Mouse (Mus musculus) lung, postnatal 14 days (tissue): ENCODE data around the gene Gm2696.
A peak's percentile ranks its signal among the peaks of the same experiment; 100 is the strongest.
"Not testable (repeated sequence)": the region's sequence is repeated elsewhere in the genome, so short reads cannot be mapped to it uniquely, and the experiment has no call there.

ENCODE experiments used
- DNase-seq: peaks from one replicate; pipeline ENCODE4 v3.0.0; 2021

Gene Gm2696

DNA sequence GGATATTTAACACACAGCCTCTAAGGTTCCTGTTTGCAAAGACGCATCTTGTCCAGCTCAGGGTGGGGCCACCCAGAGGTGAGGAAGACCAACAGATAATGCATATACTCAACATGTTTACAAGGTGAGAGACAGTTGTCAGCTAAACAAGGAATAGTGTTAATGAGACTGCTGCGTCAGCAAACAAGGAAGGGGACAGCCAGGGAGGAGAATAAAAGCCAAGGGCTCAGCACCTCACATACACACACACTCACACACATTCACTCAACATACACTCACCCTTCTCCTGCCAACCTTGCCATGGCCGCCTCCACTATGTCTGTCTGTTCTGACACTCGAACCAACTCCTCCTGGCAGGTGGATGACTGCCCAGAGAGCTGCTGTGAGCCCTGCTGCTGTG, at the start of gene Gm2696:
Gm2696 (plus strand) TSS at position 301 of the 400 bp plus-strand sequence.
- no peak for DNase-seq

DNA sequence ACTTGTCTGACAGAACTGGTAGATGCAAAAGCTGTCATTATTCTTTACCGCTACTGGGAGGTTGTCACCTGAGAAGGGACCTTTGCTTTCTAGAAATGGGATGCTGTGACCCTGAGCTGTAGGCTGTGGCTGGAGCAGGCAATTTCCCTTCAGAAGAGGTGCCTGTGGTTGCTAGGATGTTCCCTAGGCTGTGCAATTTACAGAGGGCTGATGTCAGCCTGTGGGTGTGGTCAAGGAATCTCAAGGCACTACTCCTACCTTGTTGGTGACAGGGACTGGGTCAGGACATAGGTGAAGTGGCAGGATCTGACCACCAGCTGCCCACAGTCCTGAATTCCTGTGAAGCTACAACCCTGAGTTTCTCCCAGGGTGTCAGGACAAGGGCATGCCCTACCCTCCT, 44.8 kb upstream of the Gm2696 start:
- DNase-seq: no peak

GRCm38 (mm10) chr10:77771225-77771624, 43.3 kb upstream of the Gm2696 start, which contains the start of gene Gm3238:
Gene Gm3238, minus strand, starts transcription at chr10:77771325.
- DNase-seq: not testable (repeated sequence)

DNA sequence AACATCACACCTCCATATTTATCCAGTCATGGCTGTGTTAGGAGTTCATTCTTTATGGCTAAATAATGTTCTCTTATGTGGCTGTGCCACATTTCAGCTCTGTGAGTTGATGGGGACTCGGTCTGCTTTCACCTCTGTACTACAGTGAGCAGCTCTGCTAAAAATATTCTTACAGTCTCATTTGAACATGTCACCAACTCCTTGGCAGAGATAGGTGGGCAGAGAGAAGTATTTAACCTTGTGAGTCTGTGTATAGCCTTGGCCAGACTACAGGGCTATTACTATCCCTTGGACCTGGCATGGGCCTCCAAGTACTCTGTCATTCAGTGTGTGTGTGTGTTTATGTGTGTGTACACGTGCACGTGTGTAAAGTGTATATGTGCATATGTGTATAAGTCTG, 42.3 kb upstream of the Gm2696 start:
- not testable (repeated sequence) for DNase-seq

- DNase-seq: not testable (repeated sequence)
Observed at GRCm38 (mm10) chr10:77776844-77777243, 37.6 kb upstream of the Gm2696 start, which contains the start of gene Gm7138. Gene Gm7138, minus strand, starts transcription at chr10:77776944.

DNA sequence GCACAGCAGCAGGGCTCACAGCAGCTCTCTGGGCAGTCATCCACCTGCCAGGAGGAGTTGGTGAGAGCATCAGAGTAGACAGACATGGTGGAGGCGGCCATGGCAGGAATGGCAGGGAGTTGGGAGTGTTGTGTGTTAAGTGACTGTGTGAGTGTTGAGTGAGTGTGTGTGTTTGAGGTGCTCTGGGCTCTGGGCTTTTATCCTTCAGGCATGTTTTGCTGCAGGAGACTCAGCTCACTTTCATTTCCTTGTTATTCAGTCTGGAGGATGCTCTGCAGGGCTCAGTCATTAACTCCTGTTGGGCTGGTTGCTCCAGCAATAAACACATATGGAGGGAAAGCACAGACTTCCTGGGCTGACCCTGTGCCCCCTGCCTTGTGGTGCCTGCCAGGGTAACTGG, 32.0 kb upstream of the Gm2696 start, which contains the start of gene Gm3250:
Gm3250 (minus strand) TSS at position 101 of the 400 bp plus-strand sequence.
- not testable (repeated sequence) for DNase-seq

DNA sequence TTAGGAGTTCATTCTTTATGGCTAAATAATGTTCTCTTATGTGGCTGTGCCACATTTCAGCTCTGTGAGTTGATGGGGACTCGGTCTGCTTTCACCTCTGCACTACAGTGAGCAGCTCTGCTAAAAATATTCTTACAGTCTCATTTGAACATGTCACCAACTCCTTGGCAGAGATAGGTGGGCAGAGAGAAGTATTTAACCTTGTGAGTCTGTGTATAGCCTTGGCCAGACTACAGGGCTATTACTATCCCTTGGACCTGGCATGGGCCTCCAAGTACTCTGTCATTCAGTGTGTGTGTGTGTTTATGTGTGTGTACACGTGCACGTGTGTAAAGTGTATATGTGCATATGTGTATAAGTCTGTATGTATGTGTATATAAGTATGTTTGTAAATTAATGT, 31.1 kb upstream of the Gm2696 start:
- not testable (repeated sequence) for DNase-seq

DNA sequence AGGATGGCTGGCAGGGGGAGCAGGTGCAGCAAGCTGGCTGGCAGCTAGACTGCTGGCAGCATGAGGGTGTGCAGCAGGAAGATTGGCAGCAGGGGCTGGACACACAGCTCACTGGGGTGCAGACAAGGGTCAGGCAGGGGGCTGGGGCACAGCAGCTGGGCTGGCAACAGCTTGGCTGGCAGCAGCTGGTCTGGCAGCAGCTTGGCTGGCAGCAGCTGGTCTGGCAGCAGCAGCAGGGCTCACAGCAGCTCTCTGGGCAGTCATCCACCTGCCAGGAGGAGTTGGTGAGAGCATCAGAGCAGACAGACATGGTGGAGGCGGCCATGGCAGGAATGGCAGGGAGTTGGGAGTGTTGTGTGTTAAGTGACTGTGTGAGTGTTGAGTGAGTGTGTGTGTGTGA, 26.6 kb upstream of the Gm2696 start, which contains the start of gene Gm7137:
Gm7137 (minus strand) TSS at position 325 of the 400 bp plus-strand sequence.
- DNase-seq: not testable (repeated sequence)

- no peak for DNase-seq
Observed at GRCm38 (mm10) chr10:77788621-77789020, 25.9 kb upstream of the Gm2696 start.

DNA sequence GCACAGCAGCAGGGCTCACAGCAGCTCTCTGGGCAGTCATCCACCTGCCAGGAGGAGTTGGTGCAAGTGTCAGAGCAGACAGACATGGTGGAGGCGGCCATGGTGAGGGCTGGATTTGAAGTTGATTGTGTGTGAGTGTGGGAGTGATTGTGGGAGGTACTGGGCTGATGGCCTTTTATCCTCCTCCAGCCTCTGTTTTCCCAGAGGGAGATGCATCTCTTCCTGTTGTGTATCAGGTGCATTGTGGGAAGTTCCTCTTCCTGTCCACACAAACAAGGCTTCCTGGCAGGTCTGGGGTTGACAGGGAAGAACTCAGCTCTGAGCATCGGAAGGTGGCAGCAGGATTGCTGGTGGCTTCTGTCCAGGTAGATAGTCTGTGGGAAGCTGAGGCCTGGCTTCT, 19.5 kb upstream of the Gm2696 start, which contains the start of gene Gm9639:
Gm9639 (minus strand) TSS at position 101 of the 400 bp plus-strand sequence.
- DNase-seq: no peak

GRCm38 (mm10) chr10:77797677-77798076, 16.8 kb upstream of the Gm2696 start:
- DNase-seq: no peak

DNA sequence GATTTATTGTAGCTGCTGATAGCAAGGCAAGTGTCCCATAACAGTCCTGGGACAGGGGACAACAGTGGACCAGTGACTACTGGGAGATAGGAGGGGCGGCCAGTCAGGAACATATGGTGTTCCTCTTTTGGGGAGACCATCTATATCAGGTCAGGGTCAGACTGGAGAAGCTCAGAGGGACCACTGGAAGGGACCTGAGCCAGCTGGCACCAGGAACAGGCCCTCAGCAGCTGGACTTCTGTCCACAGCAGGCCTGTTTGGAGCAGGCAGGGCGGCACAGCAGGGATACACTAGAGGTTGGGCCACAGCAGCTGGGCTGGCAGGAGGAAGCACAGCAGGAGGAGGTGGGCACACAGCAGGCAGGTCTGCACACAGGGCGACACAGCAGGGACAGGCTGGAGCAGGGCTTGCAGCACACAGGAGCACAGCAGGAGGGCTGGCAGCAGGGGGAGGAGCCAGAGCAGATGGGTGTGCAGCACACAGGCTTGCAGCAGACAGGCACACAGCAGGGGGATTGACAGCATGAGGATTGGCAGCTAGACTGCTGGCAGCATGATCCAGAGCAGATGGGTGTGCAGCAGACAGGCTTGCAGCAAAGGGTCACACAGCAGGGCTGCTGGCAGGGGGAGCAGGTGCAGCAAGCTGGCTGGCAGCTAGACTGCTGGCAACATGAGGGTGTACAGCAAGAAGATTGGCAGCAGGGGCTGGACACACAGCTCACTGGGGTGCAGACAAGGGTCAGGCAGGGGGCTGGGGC, 16.1 kb upstream of the Gm2696 start:
- DNase-seq: not testable (repeated sequence)

GRCm38 (mm10) chr10:77798921-77799508, 15.5 kb upstream of the Gm2696 start, which contains the start of gene Gm19668:
Gene Gm19668, minus strand, starts transcription at chr10:77799133.
- no peak for DNase-seq

DNA sequence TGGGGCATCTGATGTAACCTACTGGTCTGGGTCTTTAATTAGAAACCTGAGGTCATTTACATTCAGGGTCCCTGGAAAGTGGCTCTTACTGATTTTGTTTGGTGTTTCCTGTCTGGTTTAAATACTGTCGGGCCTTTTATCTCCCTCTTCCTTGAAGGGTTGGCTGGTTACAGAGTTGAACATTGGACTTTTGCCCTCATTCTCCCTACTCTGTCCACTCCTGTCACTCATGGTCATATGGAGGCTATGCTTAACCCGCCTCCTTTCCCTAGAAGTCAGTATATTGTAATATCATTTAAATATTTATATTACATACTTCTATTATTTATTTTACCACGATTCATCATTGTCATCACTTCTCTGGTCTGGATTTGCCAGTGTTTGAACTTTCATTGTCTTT, 10.4 kb upstream of the Gm2696 start:
- no peak for DNase-seq

DNA sequence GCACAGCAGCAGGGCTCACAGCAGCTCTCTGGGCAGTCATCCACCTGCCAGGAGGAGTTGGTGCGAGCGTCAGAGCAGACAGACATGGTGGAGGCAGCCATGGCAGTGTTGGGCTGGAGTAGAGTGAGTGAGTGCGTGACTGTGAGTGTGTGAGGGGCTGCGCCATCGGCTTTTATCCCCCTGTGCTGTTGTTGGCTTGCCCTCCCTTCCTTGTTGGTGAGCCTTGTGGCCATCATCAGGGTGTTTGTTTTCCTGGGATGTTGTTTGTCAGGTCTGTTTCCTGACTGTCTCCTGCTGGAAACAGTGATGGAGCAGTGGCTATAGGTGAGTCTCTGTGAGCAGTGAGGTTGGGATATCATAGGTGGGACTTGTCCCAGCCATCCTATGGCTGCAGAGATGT, 2.7 kb upstream of the Gm2696 start, which contains the start of gene Gm9507:
Gm9507 (minus strand) TSS at position 101 of the 400 bp plus-strand sequence.
- no peak for DNase-seq

- peak; percentile 30 for DNase-seq
Observed at GRCm38 (mm10) chr10:77815514-77815913, 1.0 kb downstream of the Gm2696 start.

- DNase-seq: no peak
Observed at GRCm38 (mm10) chr10:77818523-77818922, 4.0 kb downstream of the Gm2696 start.

GRCm38 (mm10) chr10:77819203-77819602, 4.7 kb downstream of the Gm2696 start:
- no peak for DNase-seq

- no peak for DNase-seq
Observed at GRCm38 (mm10) chr10:77826951-77827350, 12.5 kb downstream of the Gm2696 start, which contains the start of gene Krtap10-4. Gene Krtap10-4, minus strand, starts transcription at chr10:77827095.

DNA sequence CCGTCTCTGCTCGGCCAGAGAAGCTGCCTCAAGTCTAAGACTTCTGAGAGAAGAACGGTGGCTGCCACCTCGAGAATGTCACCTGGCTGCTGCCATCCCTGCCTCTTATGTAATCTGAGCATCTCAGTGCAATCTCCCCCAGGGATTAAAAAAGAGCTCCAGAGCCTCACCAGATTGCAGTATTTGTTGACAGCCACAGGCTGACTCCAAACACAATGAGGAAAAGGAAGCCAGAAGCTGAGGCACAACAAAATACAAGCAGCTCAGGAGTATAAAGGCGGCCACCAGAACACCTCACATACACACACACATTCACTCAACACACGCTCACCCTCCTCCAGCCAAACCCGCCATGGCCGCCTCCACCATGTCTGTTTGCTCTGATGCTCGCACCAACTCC, 21.2 kb downstream of the Gm2696 start, which contains the start of gene Krtap10-10:
Krtap10-10 (plus strand) TSS at position 301 of the 400 bp plus-strand sequence.
- no peak for DNase-seq

DNA sequence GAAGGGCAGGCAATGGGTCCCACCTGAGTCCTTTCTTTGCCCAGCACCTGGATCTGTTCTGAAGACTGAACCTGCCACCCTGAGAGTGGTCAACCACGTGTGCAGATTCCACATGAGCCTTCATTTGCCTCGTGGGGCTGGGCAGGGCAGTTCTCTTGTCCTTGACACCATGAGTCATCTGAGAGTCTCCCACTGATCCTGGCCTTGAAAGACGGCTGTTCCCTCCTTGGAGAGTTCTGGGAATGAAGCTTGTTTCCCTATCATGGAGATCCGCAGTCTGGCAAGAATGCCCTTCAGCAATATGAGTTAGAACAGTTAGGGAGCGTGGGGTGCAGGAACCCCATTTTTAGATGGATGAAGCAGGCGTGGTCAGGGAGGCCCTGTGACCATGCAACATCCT, 24.5 kb downstream of the Gm2696 start:
- DNase-seq: no peak

GRCm38 (mm10) chr10:77846503-77846902, 32.0 kb downstream of the Gm2696 start, which contains the start of gene Gm36176:
Gene Gm36176, plus strand, starts transcription at chr10:77846803.
- no peak for DNase-seq

DNA sequence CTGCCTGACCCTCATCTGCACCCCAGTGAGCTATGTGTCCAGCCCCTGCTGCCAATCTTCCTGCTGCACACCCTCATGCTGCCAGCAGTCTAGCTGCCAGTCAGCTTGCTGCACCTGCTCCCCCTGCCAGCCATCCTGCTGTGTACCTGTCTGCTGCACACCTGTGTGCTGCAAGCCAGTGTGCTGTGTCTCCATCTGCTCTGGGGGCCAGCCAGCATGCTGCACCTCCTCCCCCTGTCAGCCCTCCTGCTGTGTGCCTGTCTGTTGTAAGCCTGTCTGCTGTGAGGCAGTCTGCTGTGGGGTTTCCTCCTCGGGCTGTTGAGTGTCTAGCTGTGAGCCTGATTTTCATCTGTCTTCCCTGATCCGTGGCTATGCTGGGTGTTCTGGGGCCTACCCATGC, 32.5 kb downstream of the Gm2696 start:
- DNase-seq: no peak

GRCm38 (mm10) chr10:77847538-77847937, 33.1 kb downstream of the Gm2696 start:
- no peak for DNase-seq
